Mouse (Mus musculus) ES-Bruce4 (cell line): Measurements from ENCODE around the gene Lhfpl3.

Experiments
- CTCF ChIP-seq: IDR thresholded peaks from one replicate; pipeline ENCODE4 v1.8.1; 2011; ENCODE audit warnings: low read depth, low read length
- POLR2A ChIP-seq: IDR thresholded peaks from one replicate; pipeline ENCODE4 v1.8.1; 2011; ENCODE audit warnings: low read length; ENCODE audit not compliant: insufficient read depth

DNA sequence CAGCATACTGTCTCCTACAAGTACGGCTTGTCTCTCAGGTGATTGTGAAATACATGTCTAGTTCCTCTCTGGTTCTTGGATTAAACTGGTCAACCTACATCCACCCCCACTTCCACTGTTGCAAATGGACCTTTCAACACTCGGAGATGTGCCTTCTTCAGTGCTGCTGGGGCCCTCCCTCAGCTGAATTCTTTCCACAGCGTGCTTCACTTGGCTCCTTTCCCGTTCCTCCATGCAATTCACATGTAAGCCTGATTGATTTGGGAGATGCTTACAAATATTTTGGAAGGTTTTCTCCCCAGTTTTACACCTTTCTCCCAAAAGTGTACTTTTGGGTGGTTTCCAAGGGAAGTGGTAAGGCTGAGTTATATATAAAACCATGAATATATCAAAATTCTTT, 143.6 kb downstream of the Lhfpl3 start:
- TF ChIP-seq CTCF (no peak), POLR2A (no peak)
